Mouse (Mus musculus): ENCODE results near the gene Gm20547. TPM values are rescaled to one million over a fixed set of nuclear protein-coding genes. Genes with fewer than 3 reads are reported as not detected.
A peak's percentile ranks its signal among the peaks of the same experiment; 100 is the strongest.

Gm20547 gene
- total and polyA plus RNA-seq, 3 experiments = 0.03 TPM; not detected in 2

DNA sequence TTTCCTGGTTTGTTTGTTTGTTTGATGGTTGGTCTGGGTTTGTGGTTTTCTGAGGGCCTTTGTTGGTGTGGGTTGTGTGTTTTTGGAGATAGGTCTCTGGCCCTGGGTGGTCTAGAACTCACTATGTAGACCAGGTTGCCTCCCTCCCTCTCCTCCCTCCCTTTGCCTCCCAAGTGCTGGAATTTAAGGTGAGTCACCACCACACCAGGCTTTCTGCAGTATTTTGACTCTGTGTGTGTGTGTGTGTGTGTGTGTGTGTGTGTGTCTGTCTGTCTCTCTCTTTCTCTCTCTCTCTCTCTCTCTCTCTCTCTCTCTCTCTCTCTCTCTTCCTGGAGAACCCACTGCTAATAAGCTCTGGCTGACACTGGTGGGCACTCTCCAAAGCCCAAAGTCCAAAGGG lies 676 bp downstream of the Gm20547 start:
- H3K9me3 ChIP-seq (replicated peaks; ENCODE audit: insufficient read depth, low read length) = no peaks in the 10 kb centered on the region
- H3K27ac ChIP-seq (ENCODE audit: control insufficient read depth, low read depth, low read length) = no peak overlapping the region
- H3K27me3 ChIP-seq (ENCODE audit: control insufficient read depth in 1 of 2, insufficient read depth in 2 of 2, low read length in 2 of 2) = no peaks in the 10 kb centered on the region
- no peak for TF ChIP-seq POLR2AphosphoS2 (IDR thresholded peaks at IDR 0.05; ENCODE audit: low read length)
- no peak for TF ChIP-seq RCOR1 (IDR thresholded peaks at IDR 0.05; ENCODE audit: low read depth, low read length)
- TF ChIP-seq MAZ (IDR thresholded peaks at IDR 0.05; ENCODE audit: low read depth, low read length) = no peak
- TF ChIP-seq JUND (IDR thresholded peaks at IDR 0.05; ENCODE audit: low read depth, low read length) = no peak
- no peak for TF ChIP-seq ZC3H11A (IDR thresholded peaks at IDR 0.05; ENCODE audit: low read depth, low read length)
- TF ChIP-seq ETS1 (IDR thresholded peaks at IDR 0.05; ENCODE audit: low read depth, low read length) = no peak
- TF ChIP-seq E2F4 (IDR thresholded peaks at IDR 0.05; ENCODE audit: borderline replicate concordance, low read depth, low read length) = no peak
- no peak for TF ChIP-seq NELFE (IDR thresholded peaks at IDR 0.05; ENCODE audit: low read depth, low read length)
- no peak for TF ChIP-seq ZNF384 (IDR thresholded peaks at IDR 0.05; ENCODE audit: low read depth, low read length)
- TF ChIP-seq POLR2A (IDR thresholded peaks at IDR 0.05; ENCODE audit: control insufficient read depth in 1 of 2, insufficient read depth in 1 of 2, low read depth in 1 of 2, low read length in 2 of 2, poor library complexity in 1 of 2) = no peak
- no peak overlapping the region for H3K9ac ChIP-seq (ENCODE audit: control insufficient read depth, low read depth, low read length, poor library complexity, severe bottlenecking)
- no peaks in the 10 kb centered on the region for H3K36me3 ChIP-seq (ENCODE audit: control insufficient read depth in 1 of 2, insufficient read depth in 2 of 2, low read length in 2 of 2)
- no peak overlapping the region for H3K4me3 ChIP-seq (ENCODE audit: control insufficient read depth in 1 of 2, insufficient read depth in 1 of 2, low read depth in 2 of 2, low read length in 2 of 2)
- no peak for DNase-seq (ENCODE audit: low read depth, low spot score)
- no peaks in the 10 kb centered on the region for H3K79me2 ChIP-seq (ENCODE audit: control insufficient read depth, insufficient read depth, low read length, poor library complexity)
- H3K4me1 ChIP-seq (ENCODE audit: control insufficient read depth in 1 of 2, insufficient read depth in 2 of 2, low read length in 2 of 2) = no peaks in the 10 kb centered on the region

DNA sequence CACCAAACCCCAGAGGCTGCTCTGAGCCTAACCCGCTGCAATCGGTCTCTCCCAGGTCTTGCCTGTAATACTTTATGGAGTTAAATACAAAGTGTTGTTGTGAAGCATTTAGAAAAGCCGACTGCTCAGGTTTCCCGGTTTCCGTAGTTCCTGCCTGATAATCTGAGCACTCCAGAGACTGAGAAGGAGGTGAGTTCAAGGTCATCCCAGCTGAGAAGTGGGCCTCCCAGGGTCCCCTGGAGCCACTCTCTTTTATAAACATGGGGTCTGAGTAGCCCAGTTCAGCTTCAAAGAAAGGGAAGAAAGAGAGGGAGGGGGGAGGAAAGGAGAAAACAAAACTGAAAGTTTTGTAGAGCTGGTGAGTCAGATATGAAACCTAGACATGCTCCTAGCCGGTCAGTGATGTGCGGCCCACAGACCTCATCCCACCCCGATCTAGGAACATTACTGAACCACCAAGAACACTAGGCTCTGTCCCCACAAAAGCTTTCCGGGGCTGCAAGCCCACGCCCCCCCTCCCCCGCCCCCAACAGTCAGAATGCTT lies 2.4 kb downstream of the Gm20547 start, which contains the start of gene Zbtb12:
Gene Zbtb12 (plus strand): TSS at position 148 of the 544 bp plus-strand sequence.
- H3K4me3 ChIP-seq (ENCODE audit: control insufficient read depth in 1 of 2, insufficient read depth in 1 of 2, low read depth in 2 of 2, low read length in 2 of 2) = peak within 1 kb of the TSS; percentile 17 to 22; a peak in 1 of 4 replicates
- no peaks in the 10 kb centered on the region for H3K9me3 ChIP-seq (replicated peaks; ENCODE audit: insufficient read depth, low read length)
- no peak within 1 kb of the TSS for H3K9ac ChIP-seq (ENCODE audit: control insufficient read depth, low read depth, low read length, poor library complexity, severe bottlenecking)
- DNase-seq (ENCODE audit: low read depth, low spot score) = no peak
- TF ChIP-seq E2F4 (IDR thresholded peaks at IDR 0.05; ENCODE audit: borderline replicate concordance, low read depth, low read length) = no peak
- TF ChIP-seq TAL1 (IDR thresholded peaks at IDR 0.05; ENCODE audit: low read length) = no peak
- TF ChIP-seq JUND (IDR thresholded peaks at IDR 0.05; ENCODE audit: low read depth, low read length) = no peak
- TF ChIP-seq ZC3H11A (IDR thresholded peaks at IDR 0.05; ENCODE audit: low read depth, low read length) = no peak
- TF ChIP-seq SMC3 (IDR thresholded peaks at IDR 0.05; ENCODE audit: low read depth, low read length) = no peak
- TF ChIP-seq MAZ (IDR thresholded peaks at IDR 0.05; ENCODE audit: low read depth, low read length) = no peak
- no peak for TF ChIP-seq NELFE (IDR thresholded peaks at IDR 0.05; ENCODE audit: low read depth, low read length)
- no peak for TF ChIP-seq ZNF384 (IDR thresholded peaks at IDR 0.05; ENCODE audit: low read depth, low read length)
- TF ChIP-seq CHD1 (IDR thresholded peaks at IDR 0.05; ENCODE audit: low read depth, low read length) = no peak
- no peak within 1 kb of the TSS for H3K27ac ChIP-seq (ENCODE audit: control insufficient read depth, low read depth, low read length)
- H3K79me2 ChIP-seq (ENCODE audit: control insufficient read depth, insufficient read depth, low read length, poor library complexity) = no peaks in the 10 kb centered on the region
- H3K27me3 ChIP-seq (ENCODE audit: control insufficient read depth in 1 of 2, insufficient read depth in 2 of 2, low read length in 2 of 2) = no peaks in the 10 kb centered on the region
- H3K4me1 ChIP-seq (ENCODE audit: control insufficient read depth in 1 of 2, insufficient read depth in 2 of 2, low read length in 2 of 2) = no peaks in the 10 kb centered on the region
- no peaks in the 10 kb centered on the region for H3K36me3 ChIP-seq (ENCODE audit: control insufficient read depth in 1 of 2, insufficient read depth in 2 of 2, low read length in 2 of 2)

DNA sequence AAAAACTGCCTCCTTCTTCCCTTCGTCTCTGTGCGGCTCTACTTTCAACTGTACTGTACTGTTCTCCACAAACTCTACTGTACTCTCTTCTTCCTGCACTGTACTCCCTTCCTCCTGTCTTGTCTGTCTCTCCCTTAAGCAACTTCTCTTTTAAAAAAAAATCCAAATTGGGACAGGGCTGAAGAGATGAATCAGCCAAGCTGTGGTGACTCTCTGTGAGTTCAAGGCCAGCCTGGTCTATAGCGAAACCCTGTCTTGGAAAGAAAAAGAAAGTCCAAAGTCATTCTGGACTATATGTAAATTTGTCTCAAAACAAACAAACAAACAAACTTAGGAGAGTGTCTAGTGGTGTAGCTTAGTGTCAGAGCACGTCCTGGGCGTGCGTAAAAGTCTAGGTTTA lies 7.5 kb downstream of the Gm20547 start:
- H3K27me3 ChIP-seq (ENCODE audit: control insufficient read depth in 1 of 2, insufficient read depth in 2 of 2, low read length in 2 of 2) = peaks cover 0 to 3% of the 10 kb centered on the region in 2 experiments; a peak in 1 of 4 replicates
- no peaks in the 10 kb centered on the region for H3K79me2 ChIP-seq (ENCODE audit: control insufficient read depth, insufficient read depth, low read length, poor library complexity)
- DNase-seq (ENCODE audit: low read depth, low spot score) = no peak
- H3K4me3 ChIP-seq (ENCODE audit: control insufficient read depth in 1 of 2, insufficient read depth in 1 of 2, low read depth in 2 of 2, low read length in 2 of 2) = no peak overlapping the region
- no peaks in the 10 kb centered on the region for H3K4me1 ChIP-seq (ENCODE audit: control insufficient read depth in 1 of 2, insufficient read depth in 2 of 2, low read length in 2 of 2)
- no peaks in the 10 kb centered on the region for H3K36me3 ChIP-seq (ENCODE audit: control insufficient read depth in 1 of 2, insufficient read depth in 2 of 2, low read length in 2 of 2)
- no peak overlapping the region for H3K27ac ChIP-seq (ENCODE audit: control insufficient read depth, low read depth, low read length)
- H3K9ac ChIP-seq (ENCODE audit: control insufficient read depth, low read depth, low read length, poor library complexity, severe bottlenecking) = no peak overlapping the region
- H3K9me3 ChIP-seq (replicated peaks; ENCODE audit: insufficient read depth, low read length) = no peaks in the 10 kb centered on the region
- no peak for TF ChIP-seq TCF12 (IDR thresholded peaks at IDR 0.05; ENCODE audit: low read depth, low read length)
- TF ChIP-seq CHD2 (IDR thresholded peaks at IDR 0.05; ENCODE audit: low read length) = no peak
- no peak for TF ChIP-seq MAFK (IDR thresholded peaks at IDR 0.05; ENCODE audit: borderline replicate concordance, low read depth, low read length)
- no peak for TF ChIP-seq USF2 (IDR thresholded peaks at IDR 0.05; ENCODE audit: borderline replicate concordance in 1 of 2, insufficient read depth in 1 of 2, low read depth in 1 of 2, low read length in 2 of 2)
- no peak for TF ChIP-seq CTCF (IDR thresholded peaks at IDR 0.05 in 2 of 3, conservative IDR thresholded peaks at IDR 0.05 in 1 of 3; ENCODE audit: control insufficient read depth in 1 of 3, insufficient read depth in 1 of 3, low read depth in 2 of 3, low read length in 3 of 3, poor library complexity in 1 of 3, severe bottlenecking in 1 of 3)
- no peak for TF ChIP-seq TBP (IDR thresholded peaks at IDR 0.05; ENCODE audit: low read depth, low read length)
- no peak for TF ChIP-seq POLR2AphosphoS2 (IDR thresholded peaks at IDR 0.05; ENCODE audit: low read length)
- no peak for TF ChIP-seq POLR2AphosphoS5 (IDR thresholded peaks at IDR 0.05; ENCODE audit: borderline replicate concordance, low read depth, low read length)
- TF ChIP-seq E2F4 (IDR thresholded peaks at IDR 0.05; ENCODE audit: borderline replicate concordance, low read depth, low read length) = no peak
- no peak for TF ChIP-seq MAZ (IDR thresholded peaks at IDR 0.05; ENCODE audit: low read depth, low read length)
- TF ChIP-seq ZC3H11A (IDR thresholded peaks at IDR 0.05; ENCODE audit: low read depth, low read length) = no peak
- no peak for TF ChIP-seq POLR2A (IDR thresholded peaks at IDR 0.05; ENCODE audit: control insufficient read depth in 1 of 2, insufficient read depth in 1 of 2, low read depth in 1 of 2, low read length in 2 of 2, poor library complexity in 1 of 2)
- TF ChIP-seq HCFC1 (IDR thresholded peaks at IDR 0.05; ENCODE audit: low read depth, low read length) = no peak
- TF ChIP-seq GATA1 (IDR thresholded peaks at IDR 0.05; ENCODE audit: low read depth, low read length) = no peak
- TF ChIP-seq CHD1 (IDR thresholded peaks at IDR 0.05; ENCODE audit: low read depth, low read length) = no peak
- TF ChIP-seq USF1 (IDR thresholded peaks at IDR 0.05; ENCODE audit: low read depth, low read length) = no peak
- no peak for TF ChIP-seq MYC (IDR thresholded peaks at IDR 0.05; ENCODE audit: low read depth, low read length)

Measured in MEL (cell line).